Mouse (Mus musculus): ENCODE measurements around the gene Tenm4. TPM values are rescaled to one million over a fixed set of nuclear protein-coding genes. Genes with fewer than 3 reads are reported as not detected.

The Tenm4 gene
- polyA plus RNA-seq, 1 experiment from 2014 or later = 28.1 TPM

DNA sequence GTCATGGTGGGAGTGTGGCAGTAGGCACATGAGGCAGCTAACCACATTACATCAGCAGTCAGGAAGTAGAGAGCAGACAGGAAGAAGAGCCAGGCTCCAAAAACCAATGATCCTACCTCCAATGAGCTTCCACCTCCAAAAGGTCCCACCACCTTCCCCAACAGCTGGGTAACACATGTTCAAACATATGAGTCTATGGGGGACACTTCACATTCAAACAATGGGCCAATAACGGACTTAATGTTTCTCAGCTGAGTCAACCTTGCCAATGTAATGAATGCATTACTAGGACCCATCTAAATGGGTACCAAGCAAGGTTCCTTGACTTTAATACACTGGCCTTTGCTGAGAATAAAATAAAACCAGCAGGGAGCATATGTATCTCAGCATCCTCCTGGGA, 635.5 kb downstream of the Tenm4 start:
- Histone ChIP-seq H3K36me3 (replicated peaks; ENCODE audit: control insufficient read depth, insufficient read depth, low read depth, low read length) (no peaks in the 10 kb centered on the region), H3K9ac (replicated peaks; ENCODE audit: low read length) (no peak overlapping the region), H3K9me3 (replicated peaks; ENCODE audit: control insufficient read depth, low read length) (no peaks in the 10 kb centered on the region), H3K4me3 (ENCODE audit: low read depth, low read length) (no peak overlapping the region), H3K4me2 (ENCODE audit: low read depth, low read length) (no peak overlapping the region), H3K27ac (replicated peaks; ENCODE audit: low read depth, low read length) (no peak overlapping the region), H3K27me3 (ENCODE audit: control insufficient read depth, insufficient read depth, low read length) (no peaks in the 10 kb centered on the region), H3K4me1 (ENCODE audit: control insufficient read depth, insufficient read depth, low read length) (no peaks in the 10 kb centered on the region)
- ATAC-seq (replicated peaks; ENCODE audit: insufficient number of reproducible peaks, low FRiP score, low TSS enrichment, low read depth) = no peak
- WGBS = 44% methylated on average over 1 of the region's 1 CpGs
- DNase-seq (ENCODE audit: low spot score) = no peak

- DNase-seq (ENCODE audit: low spot score) (no peak), ATAC-seq (replicated peaks; ENCODE audit: insufficient number of reproducible peaks, low FRiP score, low TSS enrichment, low read depth) (no peak)
- H3K4me2 ChIP-seq (ENCODE audit: low read depth, low read length) = no peak overlapping the region
- no peak overlapping the region for H3K4me3 ChIP-seq (ENCODE audit: low read depth, low read length)
- WGBS = 66% methylated on average over 15 of the region's 15 CpGs
- no peak overlapping the region for H3K27ac ChIP-seq (replicated peaks; ENCODE audit: low read depth, low read length)
- no peaks in the 10 kb centered on the region for H3K9me3 ChIP-seq (replicated peaks; ENCODE audit: control insufficient read depth, low read length)
- no peaks in the 10 kb centered on the region; the same call in 1 of the 2 replicates for H3K36me3 ChIP-seq (replicated peaks; ENCODE audit: control insufficient read depth, insufficient read depth, low read depth, low read length)
- H3K9ac ChIP-seq (replicated peaks; ENCODE audit: low read length) = no peak overlapping the region
- H3K4me1 ChIP-seq (ENCODE audit: control insufficient read depth, insufficient read depth, low read length) = no peaks in the 10 kb centered on the region
- no peaks in the 10 kb centered on the region for H3K27me3 ChIP-seq (ENCODE audit: control insufficient read depth, insufficient read depth, low read length)
These were observed 636.4 kb downstream of the Tenm4 start for GRCm38 (mm10) chr7:96807281-96808058.

DNA sequence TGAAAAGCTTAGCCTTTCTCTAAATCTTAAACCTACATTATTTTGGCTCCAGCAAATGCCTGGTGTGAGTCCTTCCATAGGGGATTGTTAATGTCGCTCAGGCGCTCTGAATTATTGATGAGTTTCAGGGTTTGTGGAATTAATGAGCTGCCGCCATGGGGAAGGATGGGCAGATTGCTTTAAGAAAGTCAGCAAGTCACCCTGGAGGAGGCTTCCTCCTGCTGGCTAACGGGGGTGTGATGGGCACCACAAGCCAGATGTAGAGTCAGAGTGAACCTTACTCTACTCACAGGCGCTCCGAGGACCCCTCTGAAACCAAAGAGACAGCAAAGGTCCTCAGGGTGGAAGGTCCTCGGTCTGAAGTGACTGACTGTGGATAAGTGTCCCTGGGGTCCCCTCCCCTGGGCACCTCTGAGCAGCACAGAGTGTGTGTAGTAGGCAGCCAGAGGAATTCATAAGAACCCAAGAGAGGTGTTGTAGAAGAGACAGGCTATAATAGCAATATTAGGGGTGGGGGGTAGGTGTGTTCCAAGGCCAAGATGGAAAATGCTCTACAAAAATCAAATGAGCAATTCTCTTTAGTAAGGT, 637.1 kb downstream of the Tenm4 start:
- Histone ChIP-seq H3K9me3 (replicated peaks; ENCODE audit: control insufficient read depth, low read length) (no peaks in the 10 kb centered on the region), H3K9ac (replicated peaks; ENCODE audit: low read length) (no peak overlapping the region), H3K36me3 (replicated peaks; ENCODE audit: control insufficient read depth, insufficient read depth, low read depth, low read length) (no peaks in the 10 kb centered on the region; the same call in 1 of the 2 replicates), H3K4me2 (ENCODE audit: low read depth, low read length) (no peak overlapping the region), H3K27ac (replicated peaks; ENCODE audit: low read depth, low read length) (no peak overlapping the region), H3K4me3 (ENCODE audit: low read depth, low read length) (no peak overlapping the region), H3K4me1 (ENCODE audit: control insufficient read depth, insufficient read depth, low read length) (no peaks in the 10 kb centered on the region), H3K27me3 (ENCODE audit: control insufficient read depth, insufficient read depth, low read length) (no peaks in the 10 kb centered on the region)
- DNase-seq (ENCODE audit: low spot score) (no peak), ATAC-seq (replicated peaks; ENCODE audit: insufficient number of reproducible peaks, low FRiP score, low TSS enrichment, low read depth) (no peak)
- 79% methylated on average over 7 of the region's 7 CpGs for WGBS

- Histone ChIP-seq H3K4me1 (ENCODE audit: control insufficient read depth, insufficient read depth, low read length) (no peaks in the 10 kb centered on the region), H3K9ac (replicated peaks; ENCODE audit: low read length) (no peak overlapping the region), H3K27me3 (ENCODE audit: control insufficient read depth, insufficient read depth, low read length) (no peaks in the 10 kb centered on the region), H3K4me2 (ENCODE audit: low read depth, low read length) (no peak overlapping the region), H3K36me3 (replicated peaks; ENCODE audit: control insufficient read depth, insufficient read depth, low read depth, low read length) (no peaks in the 10 kb centered on the region; the same call in 1 of the 2 replicates), H3K9me3 (replicated peaks; ENCODE audit: control insufficient read depth, low read length) (no peaks in the 10 kb centered on the region), H3K4me3 (ENCODE audit: low read depth, low read length) (no peak overlapping the region), H3K27ac (replicated peaks; ENCODE audit: low read depth, low read length) (no peak overlapping the region)
- WGBS = 94% methylated on average over 11 of the region's 11 CpGs
- no peak for ATAC-seq (replicated peaks; ENCODE audit: insufficient number of reproducible peaks, low FRiP score, low TSS enrichment, low read depth)
- DNase-seq (ENCODE audit: low spot score) = no peak
These were observed 640.6 kb downstream of the Tenm4 start for GRCm38 (mm10) chr7:96811691-96812090.

- no peaks in the 10 kb centered on the region for H3K9me3 ChIP-seq (replicated peaks; ENCODE audit: control insufficient read depth, low read length)
- H3K4me3 ChIP-seq (ENCODE audit: low read depth, low read length) = no peak overlapping the region
- ATAC-seq (replicated peaks; ENCODE audit: insufficient number of reproducible peaks, low FRiP score, low TSS enrichment, low read depth) (no peak), DNase-seq (ENCODE audit: low spot score) (no peak)
- H3K36me3 ChIP-seq (replicated peaks; ENCODE audit: control insufficient read depth, insufficient read depth, low read depth, low read length) = no peaks in the 10 kb centered on the region; the same call in 1 of the 2 replicates
- H3K9ac ChIP-seq (replicated peaks; ENCODE audit: low read length) = no peak overlapping the region
- no peak overlapping the region for H3K4me2 ChIP-seq (ENCODE audit: low read depth, low read length)
- WGBS = 64% methylated on average over 5 of the region's 5 CpGs
- peak overlapping the region; percentile 53; the same call in 1 of the 2 replicates for H3K27ac ChIP-seq (replicated peaks; ENCODE audit: low read depth, low read length)
- no peaks in the 10 kb centered on the region for H3K27me3 ChIP-seq (ENCODE audit: control insufficient read depth, insufficient read depth, low read length)
- H3K4me1 ChIP-seq (ENCODE audit: control insufficient read depth, insufficient read depth, low read length) = no peaks in the 10 kb centered on the region
These were observed 642.0 kb downstream of the Tenm4 start for GRCm38 (mm10) chr7:96813036-96813435.

GRCm38 (mm10) chr7:96813497-96814400, 642.7 kb downstream of the Tenm4 start:
- H3K4me2 ChIP-seq (ENCODE audit: low read depth, low read length) = no peak overlapping the region
- ATAC-seq (replicated peaks; ENCODE audit: insufficient number of reproducible peaks, low FRiP score, low TSS enrichment, low read depth) = no peak
- DNase-seq (ENCODE audit: low spot score) = peak; percentile 56

DNA sequence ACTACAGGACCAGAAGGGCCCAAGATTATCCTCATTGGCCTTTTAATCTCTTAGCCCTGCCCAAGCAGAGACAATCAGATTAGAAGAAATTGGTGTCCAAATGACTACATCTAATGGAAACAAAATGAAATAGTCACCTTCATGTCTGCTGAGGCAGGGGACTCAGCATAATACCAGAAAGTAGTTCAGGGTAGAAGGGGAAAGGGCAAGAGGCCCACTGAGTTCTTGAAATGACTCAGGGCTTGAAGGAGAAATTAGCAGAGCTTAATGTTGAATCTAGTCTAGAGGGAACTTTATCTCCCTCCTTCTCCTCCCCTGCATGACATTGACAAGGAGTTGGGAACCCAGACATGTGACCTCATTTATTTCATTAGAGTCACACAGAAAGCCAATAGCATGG, 643.5 kb downstream of the Tenm4 start:
- Histone ChIP-seq H3K27ac (replicated peaks; ENCODE audit: low read depth, low read length) (no peak overlapping the region), H3K9ac (replicated peaks; ENCODE audit: low read length) (no peak overlapping the region), H3K27me3 (ENCODE audit: control insufficient read depth, insufficient read depth, low read length) (no peaks in the 10 kb centered on the region), H3K9me3 (replicated peaks; ENCODE audit: control insufficient read depth, low read length) (no peaks in the 10 kb centered on the region), H3K4me2 (ENCODE audit: low read depth, low read length) (no peak overlapping the region), H3K4me3 (ENCODE audit: low read depth, low read length) (no peak overlapping the region), H3K36me3 (replicated peaks; ENCODE audit: control insufficient read depth, insufficient read depth, low read depth, low read length) (no peaks in the 10 kb centered on the region; the same call in 1 of the 2 replicates), H3K4me1 (ENCODE audit: control insufficient read depth, insufficient read depth, low read length) (no peaks in the 10 kb centered on the region)
- ATAC-seq (replicated peaks; ENCODE audit: insufficient number of reproducible peaks, low FRiP score, low TSS enrichment, low read depth) (no peak), DNase-seq (ENCODE audit: low spot score) (no peak)

More at GRCm38 (mm10) chr7:96813497-96814400, 642.7 kb downstream of the Tenm4 start:
- no peak overlapping the region for H3K9ac ChIP-seq (replicated peaks; ENCODE audit: low read length)
- WGBS = 65% methylated on average over 9 of the region's 9 CpGs
- no peak overlapping the region for H3K4me3 ChIP-seq (ENCODE audit: low read depth, low read length)
- peak overlapping the region; percentile 53; the same call in 1 of the 2 replicates for H3K27ac ChIP-seq (replicated peaks; ENCODE audit: low read depth, low read length)
- no peaks in the 10 kb centered on the region for H3K9me3 ChIP-seq (replicated peaks; ENCODE audit: control insufficient read depth, low read length)
- H3K4me1 ChIP-seq (ENCODE audit: control insufficient read depth, insufficient read depth, low read length) = no peaks in the 10 kb centered on the region
- no peaks in the 10 kb centered on the region; the same call in 1 of the 2 replicates for H3K36me3 ChIP-seq (replicated peaks; ENCODE audit: control insufficient read depth, insufficient read depth, low read depth, low read length)
- H3K27me3 ChIP-seq (ENCODE audit: control insufficient read depth, insufficient read depth, low read length) = no peaks in the 10 kb centered on the region

Measured in embryonic facial prominence, embryonic 11.5 days (tissue).